Mouse (Mus musculus) thymus, postnatal 10 days (tissue): ENCODE data around the gene Pygm.

Experiments used
- DNase-seq, 2 experiments: peaks; one replicate each; pipeline ENCODE4 v3.0.0; 2021; ENCODE audit warnings: low spot score in 2 of 2

The Pygm gene

DNA sequence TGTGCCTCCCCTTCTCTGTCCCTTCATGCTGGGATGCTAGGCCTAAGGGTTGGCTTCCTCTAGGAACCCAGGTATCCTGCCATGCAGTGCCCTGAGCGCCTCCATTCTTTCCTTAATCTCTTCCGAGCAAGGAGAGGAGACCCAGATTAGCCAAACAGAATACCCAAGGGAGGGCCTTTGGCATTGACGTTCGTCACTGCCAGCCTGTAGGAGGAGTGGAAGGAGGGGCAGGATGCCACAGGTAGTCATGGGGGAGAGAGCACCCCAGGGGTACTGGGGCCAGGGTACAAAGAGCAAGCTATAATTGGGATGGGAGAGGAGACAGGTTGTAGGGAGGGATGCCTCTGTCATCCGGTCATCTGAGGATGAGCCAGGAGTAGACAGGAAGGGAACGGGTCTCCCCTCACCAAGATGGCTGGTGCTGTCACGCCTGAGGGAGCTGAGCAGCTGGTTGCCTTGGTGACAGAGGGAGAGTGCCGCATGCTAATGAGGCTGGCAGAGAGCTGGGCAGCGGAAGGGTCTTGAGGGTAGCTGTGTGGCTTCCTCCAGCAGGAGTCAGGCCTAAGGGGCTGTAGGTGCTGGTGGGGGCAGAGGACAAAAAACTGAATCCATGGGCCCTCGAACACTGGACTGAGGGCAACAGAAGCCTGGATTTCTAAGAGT is 61.7 kb downstream of the Pygm start:
- DNase-seq = no peak

DNA sequence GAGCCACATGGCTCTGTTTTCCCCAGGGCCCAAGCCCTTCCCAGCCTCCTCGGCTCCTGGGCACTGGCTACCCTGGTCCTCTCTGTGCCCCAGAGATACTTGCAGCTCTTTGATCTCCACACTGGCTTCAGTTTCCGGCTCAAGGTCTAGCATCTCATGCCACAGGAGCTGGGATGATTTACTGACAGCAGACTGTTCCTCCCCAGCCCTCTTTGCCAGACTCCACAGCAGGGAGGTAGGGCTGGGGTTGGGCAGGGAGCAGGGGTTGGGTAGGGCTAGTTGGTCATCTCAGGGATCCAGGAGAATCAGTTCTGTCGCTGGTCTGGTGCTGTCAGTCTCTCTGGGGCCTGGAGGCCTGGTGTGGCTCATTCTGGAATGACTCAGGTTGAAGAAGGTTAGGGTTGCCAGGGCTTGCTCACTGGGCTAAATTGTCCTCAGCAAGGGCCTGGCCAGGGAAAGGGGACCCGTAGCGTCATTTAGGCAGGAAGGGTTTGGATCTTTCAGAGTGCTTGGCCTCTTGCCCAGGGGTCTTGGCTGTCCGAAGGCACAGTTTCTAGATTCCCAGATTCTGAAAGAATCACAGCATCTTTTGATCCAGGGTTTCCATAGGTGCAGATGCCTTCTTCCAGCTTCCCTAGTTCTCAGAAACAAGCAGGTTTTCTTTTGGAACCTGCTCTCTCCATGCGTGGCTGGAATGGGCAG is 62.7 kb downstream of the Pygm start:
- DNase-seq = no peak
